Mouse (Mus musculus) gastrocnemius, adult 8-10 months (tissue): ENCODE data around the gene Rnf43. TPM values are rescaled to one million over a fixed set of nuclear protein-coding genes. Genes with fewer than 3 reads are reported as not detected.

Source experiments
- DNase-seq, 2 experiments: peaks; one replicate each; pipeline ENCODE4 v3.0.0; 2022; ENCODE audit warnings: low spot score in 2 of 2
- total RNA-seq, 4 experiments: library from RNA; stranded (reverse); gene quantifications; 2 replicates each; pipeline ENCODE4 v1.2.4; 2022

The Rnf43 gene
- total RNA-seq, 4 experiments from 2014 or later = 0.92 to 1.7 (median 1.6) TPM

DNA sequence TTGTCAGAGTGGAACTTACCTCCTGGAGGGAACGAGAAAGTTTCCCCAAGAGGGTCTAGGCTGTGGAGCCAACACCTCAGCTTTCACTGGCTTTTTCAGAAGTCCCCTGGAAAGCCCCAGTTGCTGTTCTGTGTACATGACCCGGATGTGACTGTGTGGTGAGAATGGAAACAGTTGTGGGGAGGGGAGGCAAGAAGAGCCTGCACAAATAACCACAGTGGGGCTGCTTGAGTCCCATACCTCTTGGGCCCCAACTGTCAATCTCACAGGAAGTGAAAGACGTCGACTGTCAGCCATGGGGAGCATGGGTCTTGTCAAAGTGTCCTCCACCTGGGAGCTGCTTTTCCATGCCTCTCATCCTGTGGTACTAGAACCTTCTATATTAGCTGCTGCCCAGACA, 82.4 kb downstream of the Rnf43 start:
- DNase-seq = no peak

DNA sequence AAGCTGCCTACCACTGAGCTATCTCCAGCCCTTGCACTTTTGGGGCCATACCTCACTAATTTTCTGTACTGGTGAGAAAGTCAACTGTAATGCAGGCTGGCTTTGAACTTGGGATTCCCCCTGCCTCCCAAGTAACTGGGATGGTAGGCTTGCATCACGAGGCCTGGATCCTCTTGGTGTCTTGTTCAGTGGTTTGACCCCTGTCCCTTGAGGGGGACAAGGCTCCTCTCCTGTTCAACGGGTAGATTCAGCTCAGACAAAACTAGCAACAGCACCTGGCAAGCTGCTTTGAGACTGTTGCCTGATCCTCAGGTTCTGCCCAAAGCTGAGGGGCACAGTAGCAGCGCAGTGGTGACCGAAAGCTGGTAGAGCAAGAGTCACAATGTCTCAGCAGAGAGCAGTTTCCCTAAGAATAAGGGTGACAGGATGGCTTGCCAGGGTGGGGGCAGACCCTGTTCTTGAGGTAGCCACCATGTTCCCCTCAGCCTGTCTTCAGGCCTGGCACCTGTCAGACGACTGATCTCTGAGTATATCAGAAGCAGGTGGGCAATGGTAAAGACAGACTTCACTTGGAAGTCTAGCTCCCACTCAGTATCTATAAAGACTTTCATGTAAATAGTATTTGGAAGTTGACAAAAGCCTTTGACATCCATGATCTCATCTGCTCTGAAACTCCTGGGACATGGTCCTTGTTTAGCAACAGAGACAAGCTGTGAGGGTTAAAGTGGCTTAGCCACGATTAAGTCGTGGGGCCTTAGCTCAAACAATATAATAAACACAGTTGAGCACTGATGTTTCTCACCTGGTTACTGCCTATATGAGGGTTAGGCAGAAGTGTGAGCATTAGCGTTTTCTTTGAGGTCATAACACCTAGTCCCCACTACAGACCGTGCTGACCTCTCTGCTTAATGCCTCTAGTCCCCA, 83.4 kb downstream of the Rnf43 start:
- no peak for DNase-seq

DNA sequence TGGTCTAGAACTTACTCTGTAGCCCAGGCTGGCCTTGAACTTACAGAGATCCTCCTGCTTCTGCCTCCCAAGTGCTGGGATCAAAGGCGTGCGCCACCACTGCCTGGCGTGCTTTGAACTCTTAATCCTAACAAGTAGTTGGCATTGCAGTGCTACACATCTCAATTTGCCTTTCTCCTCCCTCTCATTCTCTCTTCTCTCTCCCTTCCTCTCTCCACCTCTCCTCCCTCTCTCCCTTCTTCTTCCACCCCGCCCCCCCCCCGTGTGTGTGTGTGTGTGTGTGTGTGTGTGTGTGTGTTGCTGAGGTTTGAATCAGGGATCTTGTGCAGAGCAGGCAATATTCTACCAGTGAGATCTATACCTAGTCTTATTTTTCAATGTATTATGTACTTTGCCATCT, 84.8 kb downstream of the Rnf43 start:
- no peak for DNase-seq

DNA sequence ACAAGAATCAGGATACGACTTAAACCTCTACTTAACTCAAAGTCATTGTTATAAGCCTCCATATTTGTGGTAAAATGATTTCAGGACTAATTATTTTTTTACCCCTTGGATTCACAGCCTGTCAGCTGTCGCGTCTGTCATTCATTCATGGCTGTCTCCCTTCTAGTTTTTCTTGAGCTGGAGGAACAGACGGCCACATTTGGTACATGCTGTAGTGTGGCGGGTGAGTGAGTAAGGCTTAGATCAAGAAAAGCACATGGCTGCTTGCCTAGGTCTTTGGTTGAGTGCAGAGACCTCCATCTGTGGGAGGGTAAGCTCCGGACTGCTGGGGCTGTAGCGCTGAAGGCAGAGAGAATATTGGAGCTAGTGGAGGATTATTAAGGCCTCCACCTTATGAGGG, 85.2 kb downstream of the Rnf43 start:
- DNase-seq = no peak

DNA sequence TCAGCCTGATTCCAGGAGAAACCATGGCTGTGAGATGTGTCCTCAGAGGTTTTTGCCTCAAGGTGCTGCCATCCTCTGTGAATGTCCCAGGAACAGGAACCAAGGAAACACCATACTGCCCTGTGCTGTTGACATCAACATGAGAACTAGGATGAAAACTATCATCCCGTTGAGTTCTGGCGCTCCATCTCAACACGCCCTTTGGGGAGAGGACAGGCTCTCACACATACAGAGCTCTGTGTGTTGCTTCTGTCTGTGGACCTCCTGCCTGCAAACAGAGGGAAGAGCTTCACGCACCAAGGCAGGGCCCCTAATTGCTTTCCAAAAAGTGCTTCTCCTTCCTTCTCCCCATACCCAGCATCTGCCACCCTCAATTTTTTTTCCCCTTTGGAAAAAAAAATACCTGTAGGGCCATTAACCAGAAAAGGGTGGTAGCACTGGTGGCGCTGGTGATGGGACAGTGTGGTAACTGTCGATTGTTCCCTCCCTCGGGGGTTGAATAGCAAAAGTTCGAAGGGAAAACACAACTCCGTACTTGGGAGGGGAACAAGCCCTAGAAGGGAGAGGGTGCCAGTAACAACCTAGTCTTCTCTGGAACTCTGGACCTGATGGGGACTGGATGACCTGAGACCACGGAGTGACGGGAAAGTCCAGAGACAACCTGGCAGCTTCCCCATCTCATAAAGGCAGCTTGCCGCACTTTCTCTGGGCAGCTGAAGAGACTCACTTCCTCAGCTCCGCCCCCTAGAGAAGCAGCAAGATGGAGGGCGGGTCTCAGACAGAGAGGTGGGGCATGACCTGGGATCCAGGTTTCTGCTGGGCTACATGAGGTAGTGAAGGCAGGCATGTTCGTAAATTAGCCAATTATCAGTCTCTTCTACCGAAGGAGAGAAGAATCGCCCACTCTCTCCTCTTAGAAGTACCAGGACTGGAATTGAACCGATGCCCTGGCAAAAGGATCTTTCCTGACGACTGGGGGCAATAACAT, 85.9 kb downstream of the Rnf43 start:
- no peak for DNase-seq

DNA sequence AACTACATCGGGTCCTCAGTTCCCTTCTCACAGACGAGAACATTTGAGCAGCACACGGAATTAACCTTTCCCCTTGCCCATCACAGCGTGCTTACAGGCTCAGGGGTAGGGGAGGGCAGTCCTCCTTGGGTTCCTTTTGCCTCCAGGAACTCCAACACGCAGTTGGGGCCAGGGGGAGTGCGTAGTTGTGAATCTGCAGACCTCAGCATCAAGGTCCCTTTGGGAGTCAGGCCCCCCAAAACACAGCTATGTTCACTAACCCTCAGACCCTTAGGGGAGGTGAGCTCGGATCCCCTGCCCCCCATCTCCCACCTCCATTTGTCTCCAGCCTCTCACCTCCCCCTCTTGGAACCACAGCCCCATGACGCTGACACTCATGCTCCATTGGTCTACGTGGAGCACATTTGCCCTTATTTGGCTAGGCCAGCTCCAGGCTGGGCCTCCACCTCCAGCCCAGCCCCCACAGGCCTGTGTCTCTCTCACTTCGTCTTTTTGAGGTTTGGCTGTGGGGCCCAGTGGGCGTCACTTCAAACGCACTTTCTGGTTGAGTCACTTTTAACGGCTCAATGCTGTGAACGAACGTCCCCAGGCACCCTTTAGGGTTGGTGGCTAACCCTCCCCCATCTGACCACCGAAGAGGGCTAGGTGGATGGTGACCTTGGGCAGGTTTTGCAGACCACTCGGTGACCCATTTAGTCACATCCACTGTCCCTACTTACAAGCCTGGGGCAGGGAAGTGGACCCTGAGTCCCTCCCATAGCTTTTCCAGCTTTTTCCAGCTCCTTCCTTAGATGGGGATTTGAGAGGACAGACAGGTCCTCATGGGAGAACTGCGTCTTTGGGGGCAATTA, 86.9 kb downstream of the Rnf43 start:
- DNase-seq = no peak

DNA sequence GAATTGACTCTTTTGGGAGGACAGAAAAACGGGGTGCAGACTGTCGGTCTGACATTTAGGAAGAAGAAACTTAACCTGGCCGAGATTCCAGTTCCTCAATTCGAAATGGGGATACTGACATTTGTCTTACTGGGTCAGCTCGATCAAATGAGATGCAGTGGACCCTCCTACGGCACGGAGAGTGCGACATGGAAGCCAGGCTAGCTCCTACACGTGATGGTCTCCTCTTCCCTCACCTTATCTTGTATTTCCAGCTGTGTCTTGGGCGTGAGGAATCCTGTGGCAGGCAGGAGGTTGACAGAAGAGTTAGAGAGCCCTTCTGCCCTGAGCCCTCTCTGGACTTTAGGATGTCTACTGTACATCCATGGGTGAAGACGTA, 87.5 kb downstream of the Rnf43 start:
- no peak for DNase-seq

DNA sequence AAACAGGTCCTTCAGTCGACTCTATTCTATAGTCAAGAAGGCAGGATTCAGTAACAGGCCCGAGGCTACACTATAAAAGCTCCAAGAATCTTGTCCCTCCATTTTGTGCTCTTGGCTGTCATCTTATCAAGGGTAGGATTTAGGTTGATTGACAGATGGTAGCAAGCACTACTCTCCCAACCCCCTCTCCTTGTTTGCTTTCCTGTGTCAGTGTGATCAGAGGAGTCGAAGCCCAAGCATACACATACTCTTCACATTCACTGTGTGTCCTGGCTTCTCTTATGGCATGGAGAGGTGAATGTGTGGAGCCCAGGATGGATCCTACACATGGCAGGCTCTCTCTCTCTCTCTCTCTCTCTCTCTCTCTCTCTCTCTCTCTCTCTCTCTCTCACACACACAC, 88.0 kb downstream of the Rnf43 start:
- DNase-seq = no peak

DNA sequence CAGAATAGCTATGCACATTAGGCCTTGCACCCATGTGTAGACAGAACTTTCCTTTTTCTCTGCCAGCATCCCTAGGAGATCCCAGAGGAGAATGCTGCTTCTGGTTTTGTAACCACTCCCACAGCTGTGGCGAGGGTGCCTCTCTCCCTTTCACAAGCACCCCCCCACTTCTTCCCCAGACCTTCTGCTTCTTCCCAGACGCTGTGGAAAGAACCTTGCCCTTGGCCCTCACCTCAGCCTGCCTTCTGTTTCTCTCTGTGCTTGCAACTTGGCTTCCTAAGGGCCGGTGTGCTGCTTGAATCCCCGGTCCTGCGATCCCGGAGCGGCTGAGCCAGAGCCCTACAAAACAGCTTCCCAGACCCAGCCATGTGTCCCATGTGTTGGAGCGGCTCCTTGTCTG, 88.5 kb downstream of the Rnf43 start:
- no peak for DNase-seq

DNA sequence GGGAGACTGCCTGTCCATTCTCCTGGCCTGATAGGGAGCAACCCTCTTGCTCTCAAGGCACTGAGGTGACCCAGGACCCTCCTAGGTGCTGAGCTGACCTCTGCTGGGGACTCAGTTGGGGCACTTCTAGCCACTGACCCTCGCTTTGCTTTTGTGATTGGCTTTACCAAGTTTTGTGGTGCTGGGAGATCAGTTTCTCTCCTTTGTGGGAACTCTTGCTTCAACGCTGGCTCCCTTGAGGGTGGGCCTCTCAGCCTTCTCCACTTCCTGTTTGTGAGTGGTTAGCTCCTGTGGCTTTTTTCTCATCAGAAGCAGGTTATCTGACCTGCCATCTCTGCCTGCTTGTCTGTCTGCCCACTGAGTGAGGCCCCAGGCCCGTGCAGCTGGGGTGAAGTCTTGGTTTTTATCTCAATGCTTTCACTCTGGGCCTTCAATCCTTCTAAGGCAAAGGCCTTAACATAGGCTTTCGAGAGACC, 89.0 kb downstream of the Rnf43 start:
- DNase-seq = no peak

DNA sequence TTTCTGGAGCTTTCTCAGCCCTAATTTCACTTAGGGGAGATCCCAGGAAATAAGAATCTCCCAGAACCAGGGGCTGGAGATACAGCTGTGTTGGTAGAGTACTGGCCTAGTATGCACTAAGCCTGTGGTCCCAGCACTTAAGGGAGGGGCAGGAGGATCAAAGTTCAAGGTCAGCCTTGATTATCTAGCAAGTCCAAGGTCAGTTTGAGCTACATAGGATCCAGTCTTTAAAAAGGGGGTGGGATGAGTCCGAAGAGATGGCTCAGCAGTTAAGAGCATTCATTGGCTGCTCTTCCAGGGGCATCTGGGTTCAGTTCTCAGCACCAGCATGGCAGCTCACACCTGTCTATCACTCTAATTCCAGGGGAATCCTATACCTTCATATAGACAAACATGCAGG, 89.8 kb downstream of the Rnf43 start:
- DNase-seq = no peak

DNA sequence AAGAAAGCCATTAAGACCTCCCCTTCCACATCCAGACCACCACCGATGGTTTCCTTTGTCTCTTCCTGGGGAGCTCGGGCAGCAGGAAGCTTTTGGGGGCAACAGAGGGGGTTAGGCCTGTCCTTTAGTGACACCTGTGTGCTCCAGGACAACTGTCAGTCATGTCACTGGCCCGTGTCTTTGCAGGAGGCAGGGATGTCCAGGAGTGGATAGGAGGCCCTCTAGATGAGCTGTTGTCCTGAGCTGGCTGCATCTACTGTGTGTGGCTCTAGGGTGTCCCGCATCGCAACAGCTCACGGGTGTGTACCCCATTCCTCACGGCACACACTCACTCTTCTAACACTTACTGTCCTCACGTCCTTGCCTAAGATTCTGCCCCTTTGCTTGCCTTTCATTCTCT, 90.7 kb downstream of the Rnf43 start:
- DNase-seq = no peak

DNA sequence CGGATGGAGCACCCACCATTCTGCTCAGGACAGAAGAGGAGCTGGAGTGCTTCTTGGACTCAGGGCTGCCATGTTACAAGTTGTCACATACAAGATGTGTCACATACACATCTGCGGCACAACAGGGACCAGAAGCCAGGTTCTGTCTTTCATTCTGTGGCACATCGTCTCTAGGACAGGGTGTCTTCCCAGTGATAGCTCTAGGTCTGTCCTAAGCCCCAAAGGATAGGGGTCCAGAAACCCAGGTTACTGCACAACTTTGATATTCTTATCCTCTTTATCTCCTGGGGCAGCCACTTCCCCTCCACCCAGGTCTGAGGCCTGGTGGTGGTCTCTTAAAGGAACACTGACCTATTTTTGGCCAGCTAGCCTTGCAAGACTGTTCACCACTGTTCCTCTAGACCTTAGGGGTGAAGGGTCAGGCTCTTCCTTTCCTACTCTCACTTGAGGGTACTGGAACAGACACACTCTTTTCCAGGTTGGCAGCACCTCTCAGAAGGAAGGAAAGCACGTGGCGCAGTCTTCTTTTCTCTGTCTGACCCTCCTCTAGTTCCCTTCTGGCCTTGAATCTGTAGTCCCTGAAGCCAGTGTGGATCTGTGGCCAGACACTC, 91.5 kb downstream of the Rnf43 start:
- DNase-seq = no peak

DNA sequence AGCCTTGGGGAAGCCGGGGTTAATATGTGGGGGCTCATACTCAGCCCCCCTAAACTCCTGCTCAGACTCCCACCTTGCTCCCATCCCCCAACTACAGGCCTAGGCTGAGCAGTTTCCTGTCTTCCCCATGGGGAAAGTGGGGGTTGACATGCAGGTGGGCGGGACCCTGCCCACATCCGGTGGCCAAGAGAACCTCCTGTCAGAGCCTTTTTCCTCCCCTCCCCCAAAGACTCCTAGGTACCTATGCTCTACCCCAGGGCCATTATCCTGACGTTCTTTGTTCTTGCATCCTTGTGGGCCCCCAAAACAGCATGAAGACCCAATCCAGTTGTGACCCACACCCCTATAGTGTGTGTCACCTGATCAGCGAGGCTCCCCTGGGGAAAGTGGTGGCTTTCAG, 92.1 kb downstream of the Rnf43 start:
- no peak for DNase-seq

DNA sequence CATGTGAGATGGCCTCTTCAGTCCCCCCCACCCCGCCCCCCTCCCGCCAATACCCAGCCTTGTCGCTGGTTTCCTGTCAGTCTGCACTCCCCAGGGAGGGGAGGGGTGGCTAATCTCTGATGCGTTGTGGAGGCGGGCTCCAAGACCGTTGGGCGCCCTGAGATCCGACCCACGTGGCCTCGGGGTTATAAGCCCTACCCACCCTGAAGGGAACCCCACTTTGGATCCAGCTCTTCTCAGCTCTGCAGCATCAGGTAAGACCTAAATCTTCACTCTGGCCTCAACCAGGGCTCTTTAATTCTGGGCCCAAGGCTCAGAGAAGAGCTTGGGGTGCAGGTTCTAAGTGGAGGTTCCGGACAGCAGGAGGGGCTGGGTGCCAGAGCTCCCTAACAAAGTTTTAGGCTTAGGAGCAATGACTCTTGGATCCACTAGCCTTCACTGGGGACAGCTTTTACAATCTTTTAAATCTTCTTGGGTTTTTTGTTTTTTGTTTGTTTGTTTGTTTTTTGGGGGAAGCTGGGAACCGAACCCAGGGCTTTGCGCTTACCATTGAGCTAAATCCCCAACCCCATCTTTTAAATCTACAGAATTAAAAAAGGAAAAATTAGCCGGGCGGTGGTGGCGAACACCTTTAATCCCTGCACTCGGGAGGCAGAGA, 93.0 kb downstream of the Rnf43 start:
- peak in 1 of 2 experiments; percentile 17 for DNase-seq

DNA sequence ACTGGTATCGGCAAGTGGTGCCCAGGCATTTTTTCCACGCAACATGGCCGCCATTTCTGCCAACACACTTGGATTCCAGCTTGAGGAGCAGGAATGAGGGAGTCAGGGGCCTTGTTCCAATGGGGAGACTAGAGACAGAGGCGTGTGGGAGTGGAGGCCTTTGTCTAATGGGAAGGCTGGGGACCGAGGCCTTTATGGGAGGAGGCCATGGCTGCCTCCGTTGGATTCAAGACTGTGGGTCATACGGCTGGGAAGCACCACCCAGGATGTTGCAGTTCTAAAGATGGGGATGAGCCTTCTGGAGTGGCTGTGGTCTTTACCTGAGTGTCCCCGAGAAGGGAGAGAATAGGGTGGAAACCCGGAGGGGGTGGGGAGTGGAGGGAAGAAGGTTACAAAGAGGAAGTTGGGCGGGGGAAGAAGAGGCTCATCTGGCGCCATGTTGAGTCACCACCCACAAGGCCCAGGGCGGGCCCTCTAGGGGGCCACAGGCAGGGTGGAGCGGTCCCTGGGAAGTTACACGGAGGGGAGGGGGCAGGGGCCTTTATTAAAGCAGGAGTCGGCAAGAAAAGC, 93.8 kb downstream of the Rnf43 start:
- DNase-seq = no peak

DNA sequence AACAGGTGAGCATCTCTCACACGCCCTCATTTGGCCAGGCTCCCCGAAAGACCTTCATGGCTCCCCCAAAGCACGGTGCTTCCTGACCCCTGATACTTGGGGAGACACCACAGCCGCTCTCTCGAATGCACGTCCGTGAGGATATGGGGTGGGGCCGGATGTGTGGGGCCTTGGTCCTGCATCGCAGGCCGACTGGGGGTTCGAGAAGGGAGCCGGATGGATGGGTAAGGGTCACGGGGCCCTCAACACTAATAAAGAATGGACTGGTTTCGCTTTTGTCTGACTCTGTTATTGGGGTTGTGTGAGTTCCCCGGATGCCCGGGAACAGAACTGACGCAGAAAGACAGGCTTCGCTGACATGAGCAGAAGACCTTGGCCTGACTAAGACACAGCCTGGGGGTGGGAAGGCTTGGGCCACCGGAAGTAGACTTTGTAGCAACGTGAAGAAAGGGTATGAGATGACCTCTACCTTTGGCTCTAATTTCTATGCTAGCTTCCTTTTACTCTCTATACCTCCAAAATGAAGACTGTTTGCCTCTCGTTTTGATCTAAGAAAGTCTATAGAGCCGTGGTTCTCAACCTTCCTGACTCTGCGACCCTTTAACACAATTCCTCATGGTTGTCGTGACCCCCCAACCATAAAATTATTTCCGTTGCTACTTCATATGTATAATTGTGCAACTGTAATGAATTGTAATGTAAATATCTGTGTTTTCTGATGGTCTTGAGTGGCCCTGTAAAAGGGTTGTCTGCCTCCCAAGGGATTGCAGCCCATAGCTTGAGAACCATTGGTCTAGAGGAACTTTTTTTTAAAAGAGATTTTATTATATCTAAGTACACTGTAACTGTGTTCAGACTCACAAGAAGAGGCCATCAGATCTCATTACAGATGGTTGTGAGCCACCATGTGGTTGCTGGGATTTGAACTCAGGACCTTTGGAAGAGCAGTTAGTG, 94.8 kb downstream of the Rnf43 start:
- DNase-seq = no peak

DNA sequence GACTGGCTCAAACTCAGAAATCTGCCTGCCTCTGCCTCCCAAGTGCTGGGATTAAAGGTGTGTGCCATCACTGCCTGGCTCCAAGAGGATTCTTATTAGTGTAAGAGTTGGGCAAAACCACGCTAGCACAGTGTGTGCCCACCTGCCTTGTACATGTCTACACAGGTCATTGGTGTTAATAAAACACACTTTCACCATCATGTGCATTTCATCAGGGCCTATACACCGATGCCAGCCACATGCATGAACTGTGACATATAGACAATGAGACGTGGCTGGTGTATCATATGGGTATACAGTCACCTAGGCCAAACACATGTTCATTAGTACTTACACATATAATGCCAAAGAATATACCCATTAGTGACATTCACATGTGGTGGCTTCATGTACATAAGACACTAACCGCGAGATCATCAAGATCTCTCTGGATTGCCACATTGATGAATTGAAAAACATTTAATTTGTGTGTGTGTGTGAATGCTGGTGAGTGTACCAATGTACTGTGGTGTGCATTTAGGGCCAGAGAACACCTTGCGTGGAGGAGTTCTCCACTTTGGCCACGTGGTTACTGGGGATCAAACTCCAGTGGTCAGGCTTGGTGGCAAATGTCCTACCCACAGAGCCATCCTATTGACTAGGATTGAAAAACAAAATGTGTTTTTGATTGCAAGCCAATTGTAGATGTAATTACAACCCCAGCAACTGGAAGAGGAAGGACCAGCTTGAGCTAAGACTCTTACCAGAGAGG, 95.8 kb downstream of the Rnf43 start:
- no peak for DNase-seq
